Mouse (Mus musculus) bone marrow macrophage, adult 2 months (primary cell): ENCODE measurements around the gene Lad1. TPM values are rescaled to one million over a fixed set of nuclear protein-coding genes. Genes with fewer than 3 reads are reported as not detected.

ENCODE experiments used
- H3K27ac ChIP-seq: 2 replicates; pipeline ENCODE4 v1.5.1; 2012; ENCODE audit warnings: low read depth, low read length; ENCODE audit not compliant: insufficient read depth
- H3K4me1 ChIP-seq: 2 replicates; pipeline ENCODE4 v1.6.1; 2012; ENCODE audit warnings: low read length; ENCODE audit not compliant: control insufficient read depth, insufficient read depth
- H3K4me3 ChIP-seq: 2 replicates; pipeline ENCODE4 v1.5.1; 2012; ENCODE audit warnings: mild to moderate bottlenecking, low read length, moderate library complexity; ENCODE audit not compliant: insufficient read depth
- CTCF ChIP-seq: IDR thresholded peaks from 2 replicates; pipeline ENCODE4 v1.5.1; 2012; ENCODE audit warnings: low read depth, mild to moderate bottlenecking, low read length, moderate library complexity
- POLR2A ChIP-seq: IDR thresholded peaks from 2 replicates; pipeline ENCODE4 v1.6.1; 2012; ENCODE audit warnings: mild to moderate bottlenecking, low read depth, low read length, borderline replicate concordance
- polyA plus RNA-seq: library from polyadenylated mRNA; stranded (reverse); fragments of >200 nt; gene quantifications from 2 replicates; pipeline ENCODE4 v1.2.4, GENCODE M21; 2012; ENCODE audit not compliant: missing spikeins, insufficient read depth, insufficient read length

Gene Lad1
- 0.53 TPM in 1 of 2 replicates, not detected in the other for polyA plus RNA-seq

- Histone ChIP-seq H3K4me3 (no peak within 1 kb of the TSS), H3K27ac (no peak within 1 kb of the TSS), H3K4me1 (peaks cover 2% of the 10 kb centered on the region; the same call in 1 of the 2 replicates)
- TF ChIP-seq POLR2A (no peak), CTCF (no peak)
These were observed at the start of gene Lad1 for GRCm38 (mm10) chr1:135818481-135819086. Gene Lad1 (plus strand): TSS chr1:135818598.

- Histone ChIP-seq H3K4me1 (peaks cover 31% of the 10 kb centered on the region), H3K4me3 (no peak overlapping the region), H3K27ac (peak overlapping the region; percentile 6; the same call in 1 of the 2 replicates)
- TF ChIP-seq POLR2A (no peak), CTCF (no peak)
These were observed 48.2 kb upstream of the Lad1 start for GRCm38 (mm10) chr1:135770237-135770636.

GRCm38 (mm10) chr1:135770896-135771572, 47.4 kb upstream of the Lad1 start:
- no peak for TF ChIP-seq POLR2A
- 0 out of 2 replicates have a peak overlapping the region, but pooled peaks have one; percentile 6 for H3K27ac ChIP-seq
- peaks cover 27% of the 10 kb centered on the region for H3K4me1 ChIP-seq
- H3K4me3 ChIP-seq = no peak overlapping the region

GRCm38 (mm10) chr1:135771573-135771970, 46.8 kb upstream of the Lad1 start:
- TF ChIP-seq CTCF (no peak), POLR2A (no peak)
- Histone ChIP-seq H3K4me3 (no peak overlapping the region), H3K27ac (no peak overlapping the region), H3K4me1 (peaks cover 31% of the 10 kb centered on the region)

GRCm38 (mm10) chr1:135776596-135776995, 41.8 kb upstream of the Lad1 start:
- H3K4me1 ChIP-seq = peaks cover 12% of the 10 kb centered on the region
- H3K27ac ChIP-seq = no peak overlapping the region
- no peak for TF ChIP-seq POLR2A
- no peak for TF ChIP-seq CTCF
- no peak overlapping the region for H3K4me3 ChIP-seq

- no peak overlapping the region for H3K27ac ChIP-seq
- TF ChIP-seq POLR2A = no peak
- TF ChIP-seq CTCF = no peak
- no peak overlapping the region for H3K4me3 ChIP-seq
- peaks cover 12% of the 10 kb centered on the region for H3K4me1 ChIP-seq
These were observed 41.4 kb upstream of the Lad1 start for GRCm38 (mm10) chr1:135777046-135777445.

- TF ChIP-seq CTCF = no peak
- TF ChIP-seq POLR2A = no peak
- H3K4me1 ChIP-seq = peaks cover 20% of the 10 kb centered on the region
- H3K4me3 ChIP-seq = no peak within 1 kb of the TSS
- no peak within 1 kb of the TSS for H3K27ac ChIP-seq
These were observed 39.4 kb upstream of the Lad1 start, which contains the start of gene Tnni1 for GRCm38 (mm10) chr1:135778780-135779535. Gene Tnni1 (plus strand): TSS chr1:135779434.

GRCm38 (mm10) chr1:135780649-135781048, 37.7 kb upstream of the Lad1 start:
- H3K4me3 ChIP-seq = no peak overlapping the region
- H3K27ac ChIP-seq = no peak overlapping the region
- H3K4me1 ChIP-seq = peaks cover 20% of the 10 kb centered on the region
- TF ChIP-seq CTCF (no peak), POLR2A (no peak)

GRCm38 (mm10) chr1:135781220-135781619, 37.2 kb upstream of the Lad1 start:
- TF ChIP-seq CTCF = peak; percentile 82
- TF ChIP-seq POLR2A = no peak
- H3K4me3 ChIP-seq = no peak overlapping the region
- H3K27ac ChIP-seq = no peak overlapping the region
- peaks cover 18% of the 10 kb centered on the region for H3K4me1 ChIP-seq

GRCm38 (mm10) chr1:135782816-135783215, 35.6 kb upstream of the Lad1 start:
- TF ChIP-seq CTCF = no peak
- TF ChIP-seq POLR2A = no peak
- H3K4me1 ChIP-seq = peaks cover 7% of the 10 kb centered on the region; the same call in 1 of the 2 replicates
- no peak overlapping the region for H3K27ac ChIP-seq
- no peak overlapping the region for H3K4me3 ChIP-seq
